Mouse (Mus musculus): ENCODE measurements around the gene Zmiz1.

GRCm38 (mm10) chr14:25510362-25510761, 51.4 kb downstream of the Zmiz1 start:
- TF ChIP-seq CTCF (IDR thresholded peaks at IDR 0.05; ENCODE audit: low read depth, low read length), result no peak
- no peak for TF ChIP-seq POLR2A (IDR thresholded peaks at IDR 0.05; ENCODE audit: insufficient read depth, low read length)
